Mouse (Mus musculus): ENCODE data around the gene Nrxn2.

DNA sequence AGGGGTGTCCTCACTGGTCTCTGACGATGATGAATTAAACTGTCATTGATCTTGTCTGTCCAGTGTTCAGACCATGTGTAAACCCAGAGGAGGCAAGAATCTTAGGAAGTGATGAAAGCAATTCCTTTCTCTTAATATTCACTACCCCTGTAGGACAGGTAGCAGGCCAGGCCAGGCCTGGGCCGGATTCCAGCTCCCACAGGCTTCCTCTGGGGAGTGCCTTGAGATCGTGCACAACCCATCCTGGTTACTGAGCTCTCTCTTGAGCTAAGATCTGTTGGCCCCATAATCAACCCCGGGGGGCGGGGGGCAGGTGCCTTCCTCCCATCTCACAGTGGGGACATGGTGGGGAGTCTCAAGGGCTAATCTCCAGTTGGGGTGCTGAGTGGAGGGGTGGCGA lies 146.6 kb downstream of the Nrxn2 start:
- TF ChIP-seq MYOG (IDR thresholded peaks at IDR 0.05; ENCODE audit: control insufficient read depth in 1 of 3, insufficient read depth in 1 of 3, insufficient read length in 2 of 3, low read depth in 2 of 3) (no peak), POLR2A (IDR thresholded peaks at IDR 0.05; ENCODE audit: insufficient read length, low read depth) (no peak), USF1 (IDR thresholded peaks at IDR 0.05; ENCODE audit: low read depth) (no peak), TCF3 (IDR thresholded peaks at IDR 0.05; ENCODE audit: insufficient read length, low read depth) (no peak), TCF12 (IDR thresholded peaks at IDR 0.05; ENCODE audit: insufficient read depth, poor library complexity, severe bottlenecking) (no peak), MYOD1 (IDR thresholded peaks at IDR 0.05; ENCODE audit: control insufficient read depth in 1 of 3, insufficient read length in 2 of 3, low read depth in 2 of 3) (no peak), E2F4 (IDR thresholded peaks at IDR 0.05; ENCODE audit: insufficient read depth) (no peak), CEBPB (IDR thresholded peaks at IDR 0.05; ENCODE audit: insufficient read depth, poor library complexity, severe bottlenecking) (no peak), REST (IDR thresholded peaks at IDR 0.05; ENCODE audit: insufficient read depth, insufficient read length) (no peak), MAX (IDR thresholded peaks at IDR 0.05; ENCODE audit: low read depth) (no peak), POLR2AphosphoS2 (IDR thresholded peaks at IDR 0.05; ENCODE audit: insufficient read length, low read depth) (no peak)
